Mouse (Mus musculus) T-helper 17 cell (primary cell): ENCODE measurements around the gene Vmn2r34.
"Not testable (repeated sequence)": the region's sequence is repeated elsewhere in the genome, so short reads cannot be mapped to it uniquely, and the experiment has no call there.

Experiments used
- in situ Hi-C, 2 experiments: fragments of 300-600 bp; cut with MboI, MseI; formaldehyde crosslinking; loops; 1 replicate in 1 of 2; 2 replicates in 1 of 2; pipeline ENCODE4 v1.15.1; 2025; ENCODE audit warnings: high pct_unique_total_duplicates in 2 of 2

Vmn2r34 gene

DNA sequence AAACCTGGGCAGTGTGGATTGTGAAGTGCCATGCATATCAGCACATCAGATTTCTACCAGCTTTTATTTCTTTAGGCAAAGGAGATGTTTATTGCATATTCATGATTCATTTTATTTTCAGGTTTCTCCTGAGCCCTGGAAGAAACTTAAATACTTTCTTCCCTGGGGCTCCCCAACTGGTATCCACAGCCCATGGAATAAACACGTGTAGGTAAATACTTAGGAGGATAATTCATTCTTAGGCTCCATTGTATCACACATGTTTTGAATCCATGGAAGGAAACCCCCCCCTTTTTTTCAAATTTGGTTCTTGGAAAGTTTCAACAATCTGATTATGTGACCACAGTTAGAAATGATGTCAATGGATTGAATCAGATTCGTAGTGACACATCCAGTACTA lies at the start of gene Vmn2r34:
Gene Vmn2r34, minus strand, starts transcription at position 101 of the 400 bp plus-strand sequence.
- in situ Hi-C loops = not testable (repeated sequence)

DNA sequence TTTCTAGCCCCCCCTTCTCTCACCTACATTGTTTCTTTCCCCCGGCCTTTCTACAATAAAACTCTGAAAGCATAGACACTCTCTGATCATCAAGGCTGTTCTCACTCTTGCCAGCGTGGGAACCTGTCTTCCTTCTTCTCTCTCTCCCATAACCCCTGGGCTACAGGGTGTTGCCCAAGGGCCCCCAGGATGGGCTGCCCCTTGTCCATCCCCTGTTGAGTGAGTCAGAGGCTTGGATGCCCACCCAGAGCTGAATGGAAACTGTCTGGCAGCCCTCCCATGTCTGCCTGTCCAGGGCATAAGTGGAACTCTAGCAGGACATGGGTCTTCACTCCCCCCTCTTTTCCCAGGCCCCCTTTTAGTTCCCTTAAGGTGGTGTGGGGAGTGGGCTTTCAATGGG lies 15.3 kb downstream of the Vmn2r34 start:
- in situ Hi-C loops = loop anchor here in 1 of 2 experiments (5.0 kb wide), 1 partner anchor 1533 kb away; no protein-coding TSS in a partner anchor
